12 mouse cellular contexts compared by ENCODE assay signal in the genomic region with DNA sequence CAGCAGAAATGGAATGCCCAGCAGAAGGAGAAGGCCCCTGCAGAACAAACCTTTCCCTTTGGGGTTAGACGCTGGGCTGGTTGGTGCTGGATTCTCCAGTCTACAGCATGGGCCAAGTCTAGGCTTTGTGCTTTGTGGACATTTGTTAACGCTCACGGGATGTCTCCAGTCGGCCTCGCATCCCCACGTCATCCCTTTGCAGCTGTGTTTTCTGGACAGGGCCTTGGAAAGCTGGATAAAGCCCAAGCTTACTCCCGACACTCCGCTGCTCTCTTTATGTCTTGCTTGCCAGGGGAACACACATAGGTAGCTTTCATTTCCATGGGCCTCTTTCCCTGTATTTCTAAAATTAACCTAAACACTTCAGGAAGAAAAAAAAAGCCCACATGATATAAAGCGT. TPM values are rescaled to one million over a fixed set of nuclear protein-coding genes. Genes with fewer than 3 reads are reported as not detected.
DNase-seq lines count a peak whose midpoint lies in the region; ATAC-seq and TF ChIP-seq lines count a peak whose summit lies in the region.
"Had no signal": no experiment of that assay in that cellular context is flagged by ENCODE, and none has a peak within 500 bp of the region (broad histone marks: within the 10 kb centered on the region; RNA-seq: fewer than 3 reads in every experiment).

No protein-coding gene starts in this region.

- 80% methylated on average over 9 of the region's 9 CpGs for WGBS in heart, embryonic 12.5 days
- 85% methylated on average over 9 of the region's 9 CpGs for WGBS in midbrain, postnatal 0 days
- 95% methylated on average over 9 of the region's 9 CpGs for WGBS in midbrain, embryonic 13.5 days
- WGBS in stomach, embryonic 15.5 days: 53% methylated on average over 9 of the region's 9 CpGs
- 27% methylated on average over 9 of the region's 9 CpGs for WGBS in cerebellum, adult 2 months

- peak; percentile 97 for DNase-seq in heart, adult 11 months
- peak; percentile 4 for DNase-seq in midbrain, postnatal 0 days (ENCODE audit: low spot score)
- peak; percentile 67 for DNase-seq in heart, postnatal 4 days
- no peak for DNase-seq in cerebellum, adult 2 months
- DNase-seq: midbrain, embryonic 14.5 days had no signal

- no peaks in the 10 kb centered on the region for H3K9me3 ChIP-seq in heart, embryonic 12.5 days (replicated peaks)
- H3K9me3 ChIP-seq in midbrain, postnatal 0 days (ENCODE audit: low read length): no peaks in the 10 kb centered on the region
- H3K9me3 ChIP-seq in midbrain, embryonic 13.5 days: no peaks in the 10 kb centered on the region
- H3K9me3 ChIP-seq in stomach, embryonic 15.5 days: no peaks in the 10 kb centered on the region
- H3K9me3 ChIP-seq: hindbrain, embryonic 13.5 days had no signal

- H3K4me1 ChIP-seq in heart, embryonic 12.5 days (replicated peaks): peaks cover 32% of the 10 kb centered on the region
- H3K4me1 ChIP-seq in midbrain, postnatal 0 days (ENCODE audit: insufficient read depth, low read length): no peaks in the 10 kb centered on the region
- no peaks in the 10 kb centered on the region for H3K4me1 ChIP-seq in midbrain, embryonic 13.5 days (replicated peaks)
- no peaks in the 10 kb centered on the region for H3K4me1 ChIP-seq in stomach, embryonic 15.5 days
- H3K4me1 ChIP-seq in cerebellum, adult 2 months (ENCODE audit: control insufficient read depth, insufficient read depth, low read length): no peaks in the 10 kb centered on the region
- H3K4me1 ChIP-seq: hindbrain, embryonic 13.5 days had no signal

- no peaks in the 10 kb centered on the region for H3K36me3 ChIP-seq in heart, embryonic 12.5 days
- no peaks in the 10 kb centered on the region for H3K36me3 ChIP-seq in midbrain, postnatal 0 days (ENCODE audit: insufficient read depth, low read length)
- H3K36me3 ChIP-seq in midbrain, embryonic 13.5 days: no peaks in the 10 kb centered on the region
- no peaks in the 10 kb centered on the region for H3K36me3 ChIP-seq in stomach, embryonic 15.5 days
- H3K36me3 ChIP-seq: hindbrain, embryonic 13.5 days had no signal

- no peak for ATAC-seq in heart, embryonic 12.5 days (ENCODE audit: insufficient number of reproducible peaks, low FRiP score)
- ATAC-seq in midbrain, postnatal 0 days (ENCODE audit: low FRiP score): no peak
- no peak for ATAC-seq in midbrain, embryonic 13.5 days
- peak; percentile 68; the same call in 1 of the 2 replicates for ATAC-seq in stomach, embryonic 15.5 days (ENCODE audit: insufficient read depth, low FRiP score, low read depth)
- ATAC-seq in megakaryocyte-erythroid progenitor cell, adult 5-6 weeks (replicated peaks; ENCODE audit: low FRiP score, low TSS enrichment, poor library complexity, severe bottlenecking): no peak
- ATAC-seq: Patski had no signal

- H3K27me3 ChIP-seq in heart, embryonic 12.5 days (replicated peaks): no peaks in the 10 kb centered on the region
- no peaks in the 10 kb centered on the region for H3K27me3 ChIP-seq in midbrain, postnatal 0 days (ENCODE audit: insufficient read depth, low read length)
- no peaks in the 10 kb centered on the region for H3K27me3 ChIP-seq in midbrain, embryonic 13.5 days
- H3K27me3 ChIP-seq in stomach, embryonic 15.5 days (replicated peaks): no peaks in the 10 kb centered on the region
- H3K27me3 ChIP-seq in cerebellum, adult 2 months (ENCODE audit: control insufficient read depth, insufficient read depth, low read length): no peaks in the 10 kb centered on the region
- H3K27me3 ChIP-seq: hindbrain, embryonic 13.5 days; Patski had no signal

- H3K4me3 ChIP-seq in heart, embryonic 12.5 days: no peak overlapping the region
- no peak overlapping the region for H3K4me3 ChIP-seq in midbrain, postnatal 0 days (ENCODE audit: low read depth, low read length)
- no peak overlapping the region for H3K4me3 ChIP-seq in midbrain, embryonic 13.5 days (replicated peaks)
- H3K4me3 ChIP-seq in stomach, embryonic 15.5 days (replicated peaks): no peak overlapping the region
- H3K4me3 ChIP-seq in cerebellum, adult 2 months (replicated peaks; ENCODE audit: insufficient read depth, low read depth, low read length): no peak overlapping the region
- H3K4me3 ChIP-seq: hindbrain, embryonic 13.5 days had no signal

- TF ChIP-seq POLR2A in cerebellum, adult 2 months (IDR thresholded peaks at IDR 0.05; ENCODE audit: borderline replicate concordance, insufficient read depth, low read length): no peak

- no peak overlapping the region for H3K4me2 ChIP-seq in heart, embryonic 12.5 days
- no peak overlapping the region for H3K4me2 ChIP-seq in midbrain, postnatal 0 days (ENCODE audit: low read depth, low read length, poor library complexity, severe bottlenecking)
- H3K4me2 ChIP-seq in midbrain, embryonic 13.5 days (replicated peaks): no peak overlapping the region
- no peak overlapping the region for H3K4me2 ChIP-seq in stomach, embryonic 15.5 days
- H3K4me2 ChIP-seq: hindbrain, embryonic 13.5 days; liver, embryonic 11.5 days had no signal

- TF ChIP-seq CTCF in midbrain, postnatal 0 days (IDR thresholded peaks at IDR 0.05): no peak
- TF ChIP-seq CTCF in cerebellum, adult 2 months (IDR thresholded peaks at IDR 0.05; ENCODE audit: borderline replicate concordance, insufficient read depth, low read depth, low read length): no peak

- no peak overlapping the region for H3K9ac ChIP-seq in heart, embryonic 12.5 days
- H3K9ac ChIP-seq in midbrain, postnatal 0 days (replicated peaks; ENCODE audit: low read length, poor library complexity, severe bottlenecking): no peak overlapping the region
- no peak overlapping the region for H3K9ac ChIP-seq in midbrain, embryonic 13.5 days (replicated peaks)
- no peak overlapping the region for H3K9ac ChIP-seq in stomach, embryonic 15.5 days
- H3K9ac ChIP-seq: hindbrain, embryonic 13.5 days had no signal

- no peak overlapping the region for H3K27ac ChIP-seq in heart, embryonic 12.5 days (ENCODE audit: poor library complexity, severe bottlenecking)
- H3K27ac ChIP-seq in midbrain, postnatal 0 days (ENCODE audit: low read depth, low read length): no peak overlapping the region
- no peak overlapping the region for H3K27ac ChIP-seq in midbrain, embryonic 13.5 days
- H3K27ac ChIP-seq in stomach, embryonic 15.5 days: peak overlapping the region; percentile 58; the same call in 1 of the 2 replicates
- H3K27ac ChIP-seq in cerebellum, adult 2 months (ENCODE audit: insufficient read depth, low read length): no peak overlapping the region
- H3K27ac ChIP-seq: hindbrain, embryonic 13.5 days had no signal

RNA-seq across cellular contexts. Expression of gene Snrnp48, which starts 49.0 kb away (rescaled TPM):
- polyA plus RNA-seq in heart, embryonic 12.5 days (2016; fragmentation: Nextera tagmentation; extraction: Ambion mirVana): 28.2 and 30.2 TPM in 2 replicates
- total RNA-seq in midbrain, postnatal 0 days (2014; rRNA removed): 9.6 and 10.5 TPM in 2 replicates
- 17.8 and 21.2 TPM in 2 replicates for polyA plus RNA-seq in midbrain, postnatal 0 days (2015; fragmentation: Nextera tagmentation; extraction: Ambion mirVana)
- 35.5 and 36.0 TPM in 2 replicates for polyA plus RNA-seq in midbrain, embryonic 13.5 days (2015; fragmentation: Nextera tagmentation; extraction: Ambion mirVana)
- 10 to 100 TPM; 12.5 to 14.1 TPM for total RNA-seq in heart, postnatal 4 days (2021)
- 37.8 and 38.1 TPM in 2 replicates for polyA plus RNA-seq in stomach, embryonic 15.5 days (2015; fragmentation: Nextera tagmentation; extraction: Ambion mirVana)
- total RNA-seq in megakaryocyte-erythroid progenitor cell, adult 5-6 weeks (2014; fragmentation: Nextera tagmentation): 58.4 and 90.2 TPM in 2 replicates
- total RNA-seq in megakaryocyte-erythroid progenitor cell, adult 5-6 weeks (2017): 129 and 148 TPM in 2 replicates
- polyA plus RNA-seq in cerebellum, adult 2 months (2012; rRNA removed): 35.6 and 37.7 TPM in 2 replicates

Comparison
In these comparisons a context has a peak if more than half of its experiments do, and no peak if none do; other contexts are left out.
1. DNase-seq: peak in heart, adult 11 months (single experiment), midbrain, postnatal 0 days (single experiment) and heart, postnatal 4 days (single experiment); none in cerebellum, adult 2 months (0 of 2).